Mouse (Mus musculus): Measurements from ENCODE around the gene Kirrel3. TPM values are rescaled to one million over a fixed set of nuclear protein-coding genes. Genes with fewer than 3 reads are reported as not detected.

The Kirrel3 gene
- polyA plus RNA-seq, 1 experiment from 2014 or later: 2.2 TPM

DNA sequence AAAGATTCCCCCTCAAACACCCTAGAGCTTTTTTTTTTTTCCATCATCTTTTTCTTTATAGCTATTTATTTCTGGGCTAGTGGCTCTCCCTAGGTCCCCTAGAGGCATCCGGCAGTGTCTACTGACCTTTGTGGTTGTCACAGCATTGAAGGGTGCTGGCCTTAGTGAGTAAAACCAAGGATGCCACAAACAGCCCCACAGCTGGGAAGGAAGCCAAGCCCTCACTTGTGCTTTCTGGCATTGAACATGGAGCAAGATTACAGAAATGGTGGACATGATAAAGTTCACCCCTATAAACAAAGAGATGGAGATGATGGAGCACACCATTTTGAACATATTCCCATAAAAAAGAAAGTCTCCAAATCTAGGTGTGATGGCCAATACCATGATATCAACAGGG lies 536.0 kb downstream of the Kirrel3 start:
- H3K4me1 ChIP-seq (replicated peaks): peaks cover 20% of the 10 kb centered on the region
- H3K4me2 ChIP-seq (replicated peaks): no peak overlapping the region
- peaks cover 15% of the 10 kb centered on the region for H3K27me3 ChIP-seq (replicated peaks)
- H3K9ac ChIP-seq: no peak overlapping the region
- H3K36me3 ChIP-seq: no peaks in the 10 kb centered on the region
- ATAC-seq: no peak
- 77% methylated on average over 1 of the region's 1 CpGs for WGBS
- no peak overlapping the region for H3K27ac ChIP-seq
- H3K4me3 ChIP-seq (replicated peaks): no peak overlapping the region
- no peaks in the 10 kb centered on the region for H3K9me3 ChIP-seq

DNA sequence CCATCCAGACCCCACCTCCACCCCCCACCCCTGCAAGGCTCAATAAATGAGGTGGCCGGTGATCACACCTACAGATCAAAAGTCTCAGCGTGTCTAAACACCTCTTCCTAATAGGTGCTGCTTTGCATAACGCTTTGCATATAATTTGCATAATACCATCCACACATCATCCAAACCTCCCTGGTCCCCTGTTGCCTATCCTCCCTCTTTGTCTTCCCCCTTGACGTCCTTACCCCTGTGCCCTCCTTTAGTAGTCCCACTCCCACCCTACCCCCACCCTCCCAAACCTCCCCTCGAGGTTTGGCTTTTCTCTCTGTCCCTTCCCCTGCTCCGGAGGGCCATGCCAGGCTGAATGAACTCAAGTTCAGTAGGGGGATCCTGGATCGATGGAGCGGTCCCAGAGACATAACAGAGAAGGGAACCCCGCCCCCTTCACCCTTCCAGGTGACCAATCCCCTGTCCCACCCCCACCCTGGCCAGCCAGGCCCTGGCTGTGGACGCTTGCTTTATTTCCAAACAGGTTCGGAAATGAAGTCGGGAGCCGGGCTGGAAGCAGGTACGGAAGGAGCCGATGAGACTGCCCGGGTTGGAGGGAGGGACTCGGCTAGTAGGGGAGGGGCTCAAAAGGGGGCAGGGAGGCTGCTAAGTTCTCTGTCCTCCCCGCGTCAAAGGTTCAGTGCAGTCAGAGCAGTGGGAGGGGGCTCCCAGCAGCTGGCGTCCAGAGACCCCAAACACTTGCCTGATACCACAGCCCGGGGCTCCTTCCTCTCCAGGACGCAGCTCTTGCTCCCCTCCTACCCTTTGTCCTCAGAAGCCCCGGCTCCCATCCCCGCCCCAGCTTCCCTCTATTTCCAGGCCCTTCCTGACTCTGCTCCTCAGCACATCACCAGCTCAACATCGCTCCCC lies 539.1 kb downstream of the Kirrel3 start:
- peak; percentile 31 for ATAC-seq
- Histone ChIP-seq H3K27ac (no peak overlapping the region), H3K4me3 (replicated peaks) (peak overlapping the region; percentile 15), H3K27me3 (replicated peaks) (peaks cover 15% of the 10 kb centered on the region), H3K9me3 (no peaks in the 10 kb centered on the region), H3K4me2 (replicated peaks) (peak overlapping the region; percentile 58), H3K9ac (peak overlapping the region; percentile 23; the same call in 1 of the 2 replicates), H3K36me3 (no peaks in the 10 kb centered on the region), H3K4me1 (replicated peaks) (peaks cover 11% of the 10 kb centered on the region)
- 9% methylated on average over 25 of the region's 25 CpGs for WGBS

DNA sequence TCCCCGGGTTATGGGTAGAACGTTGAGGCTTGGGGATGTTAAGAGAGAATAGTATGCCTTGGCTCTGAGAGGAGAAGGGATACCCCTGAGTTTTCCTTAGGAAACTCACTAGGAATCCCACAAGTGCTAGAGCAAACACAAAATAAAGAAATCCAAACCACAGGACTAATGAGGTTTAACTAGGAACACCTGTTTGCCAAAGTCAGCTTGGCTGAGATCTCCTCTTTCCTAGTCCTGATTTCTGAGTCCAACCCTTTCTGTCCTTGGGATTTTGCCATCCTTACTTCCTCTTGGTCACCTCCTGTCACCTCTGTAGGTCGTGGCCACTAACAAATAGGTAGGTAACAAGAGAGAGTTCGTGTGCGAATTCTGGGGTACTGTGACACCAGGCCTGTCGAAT lies 540.6 kb downstream of the Kirrel3 start:
- Histone ChIP-seq H3K27me3 (replicated peaks) (peaks cover 15% of the 10 kb centered on the region), H3K9me3 (no peaks in the 10 kb centered on the region), H3K27ac (no peak overlapping the region), H3K4me1 (replicated peaks) (0 out of 2 replicates have a peak, but pooled peaks cover 7% of the 10 kb centered on the region), H3K9ac (no peak overlapping the region), H3K4me2 (replicated peaks) (no peak overlapping the region), H3K36me3 (no peaks in the 10 kb centered on the region), H3K4me3 (replicated peaks) (no peak overlapping the region)
- ATAC-seq: no peak
- WGBS: 91% methylated on average over 6 of the region's 6 CpGs

DNA sequence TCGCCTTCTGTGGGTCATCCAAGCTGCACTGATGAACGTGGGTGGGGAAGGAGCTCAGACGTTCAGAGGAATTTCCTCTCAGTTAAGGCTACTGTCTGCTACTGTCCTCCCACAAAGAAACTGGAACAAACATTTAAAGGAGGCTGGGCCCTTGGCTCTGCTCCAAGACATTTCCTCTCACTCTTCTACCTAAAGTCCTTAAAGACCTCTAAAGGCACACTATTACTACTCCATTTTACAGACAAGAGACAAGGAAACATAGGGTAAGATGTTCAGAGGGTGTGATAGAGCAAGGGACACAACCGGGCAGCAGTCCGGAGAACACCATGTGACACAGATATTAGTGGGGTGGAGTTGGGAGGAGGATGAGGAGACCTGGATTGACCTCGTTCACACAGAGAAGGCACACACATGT lies 541.2 kb downstream of the Kirrel3 start:
- H3K27ac ChIP-seq: no peak overlapping the region
- H3K36me3 ChIP-seq: no peaks in the 10 kb centered on the region
- H3K4me2 ChIP-seq (replicated peaks): no peak overlapping the region
- no peak overlapping the region for H3K4me3 ChIP-seq (replicated peaks)
- 52% methylated on average over 6 of the region's 6 CpGs for WGBS
- H3K27me3 ChIP-seq (replicated peaks): peaks cover 15% of the 10 kb centered on the region
- no peak for ATAC-seq
- H3K4me1 ChIP-seq (replicated peaks): 0 out of 2 replicates have a peak, but pooled peaks cover 7% of the 10 kb centered on the region
- H3K9me3 ChIP-seq: no peaks in the 10 kb centered on the region
- no peak overlapping the region for H3K9ac ChIP-seq

DNA sequence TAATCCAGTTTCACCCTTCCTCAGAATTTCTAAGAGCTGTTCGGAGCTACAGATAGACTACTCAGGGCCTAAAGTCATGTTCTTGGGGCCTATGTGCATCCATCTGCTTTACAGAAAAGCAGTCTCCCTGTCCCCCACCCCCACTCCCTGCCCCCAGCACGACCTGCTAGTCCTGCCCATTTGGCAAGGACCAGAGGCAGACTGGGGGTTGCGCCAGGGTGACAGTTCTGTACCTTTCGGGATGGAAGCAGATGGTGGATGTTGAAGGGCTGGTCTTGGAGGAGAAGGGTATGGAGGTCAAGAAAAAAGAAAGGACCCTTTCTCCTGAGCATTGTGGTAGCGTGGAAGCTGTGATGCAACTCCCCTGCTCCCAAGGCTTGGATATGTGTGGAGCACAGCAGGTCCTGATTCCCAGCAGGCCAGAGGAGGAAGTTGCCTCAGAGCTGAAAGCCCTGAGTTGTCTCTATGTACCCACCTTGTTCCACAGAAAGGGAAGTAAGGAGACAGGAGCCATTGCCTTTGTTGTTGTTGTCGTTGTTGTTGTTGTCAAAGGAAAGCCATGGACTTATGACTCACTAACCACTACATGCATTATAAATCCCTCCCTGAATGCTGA lies 541.8 kb downstream of the Kirrel3 start:
- H3K9me3 ChIP-seq: no peaks in the 10 kb centered on the region
- no peak overlapping the region for H3K27ac ChIP-seq
- 0 out of 2 replicates have a peak, but pooled peaks cover 7% of the 10 kb centered on the region for H3K4me1 ChIP-seq (replicated peaks)
- no peak overlapping the region for H3K4me2 ChIP-seq (replicated peaks)
- H3K27me3 ChIP-seq (replicated peaks): peaks cover 15% of the 10 kb centered on the region
- no peak overlapping the region for H3K4me3 ChIP-seq (replicated peaks)
- no peak overlapping the region for H3K9ac ChIP-seq
- no peaks in the 10 kb centered on the region for H3K36me3 ChIP-seq
- no peak for ATAC-seq
- 85% methylated on average over 6 of the region's 6 CpGs for WGBS

DNA sequence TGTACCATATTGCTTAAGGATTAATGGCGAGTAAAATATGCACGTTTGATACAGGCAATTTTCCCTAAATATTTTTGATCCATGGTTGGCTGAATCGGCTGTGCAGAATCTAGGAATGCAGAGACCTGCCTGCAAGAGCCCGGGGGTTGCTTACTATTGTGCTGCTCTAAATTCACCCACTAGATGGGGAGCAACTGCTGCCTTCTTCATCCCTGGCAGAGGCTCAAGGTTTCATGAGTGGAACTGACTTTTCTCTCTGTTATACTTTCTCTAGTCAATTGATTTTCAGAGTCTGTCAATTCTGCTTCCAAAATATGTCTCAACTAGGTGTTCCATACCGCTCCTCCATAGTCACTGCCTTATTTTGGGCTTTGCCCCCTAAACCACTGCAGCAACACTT lies 545.1 kb downstream of the Kirrel3 start:
- Histone ChIP-seq H3K9ac (no peak overlapping the region), H3K27ac (no peak overlapping the region), H3K27me3 (replicated peaks) (peaks cover 4% of the 10 kb centered on the region), H3K4me1 (replicated peaks) (peaks cover 5% of the 10 kb centered on the region; the same call in 1 of the 2 replicates), H3K4me2 (replicated peaks) (no peak overlapping the region), H3K9me3 (no peaks in the 10 kb centered on the region), H3K36me3 (no peaks in the 10 kb centered on the region), H3K4me3 (replicated peaks) (no peak overlapping the region)
- no peak for ATAC-seq
- 65% methylated on average over 5 of the region's 5 CpGs for WGBS

DNA sequence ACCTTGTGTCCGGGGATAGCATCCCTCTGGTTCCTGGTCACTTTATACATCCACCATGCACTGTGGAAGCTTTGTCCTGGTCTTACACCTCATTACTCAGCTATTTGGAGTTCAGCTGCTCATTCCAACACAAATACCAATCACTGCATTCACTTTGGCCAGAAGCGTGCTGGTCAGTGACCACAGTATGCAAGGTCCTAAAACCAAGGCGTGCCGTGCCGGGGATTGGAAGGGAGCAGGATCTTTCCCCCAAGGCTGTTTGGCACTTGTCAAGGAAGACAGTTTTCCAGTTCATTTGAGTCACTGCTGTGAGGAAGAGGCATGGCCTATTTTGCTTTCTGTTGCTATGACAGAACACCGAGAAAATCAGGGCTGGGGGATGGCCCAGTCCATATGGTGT lies 546.8 kb downstream of the Kirrel3 start:
- ATAC-seq: no peak
- H3K9me3 ChIP-seq: no peaks in the 10 kb centered on the region
- 76% methylated on average over 6 of the region's 6 CpGs for WGBS
- no peak overlapping the region for H3K27ac ChIP-seq
- H3K27me3 ChIP-seq (replicated peaks): no peaks in the 10 kb centered on the region
- no peak overlapping the region for H3K4me2 ChIP-seq (replicated peaks)
- H3K4me1 ChIP-seq (replicated peaks): peaks cover 5% of the 10 kb centered on the region; the same call in 1 of the 2 replicates
- no peaks in the 10 kb centered on the region for H3K36me3 ChIP-seq
- no peak overlapping the region for H3K9ac ChIP-seq
- no peak overlapping the region for H3K4me3 ChIP-seq (replicated peaks)

DNA sequence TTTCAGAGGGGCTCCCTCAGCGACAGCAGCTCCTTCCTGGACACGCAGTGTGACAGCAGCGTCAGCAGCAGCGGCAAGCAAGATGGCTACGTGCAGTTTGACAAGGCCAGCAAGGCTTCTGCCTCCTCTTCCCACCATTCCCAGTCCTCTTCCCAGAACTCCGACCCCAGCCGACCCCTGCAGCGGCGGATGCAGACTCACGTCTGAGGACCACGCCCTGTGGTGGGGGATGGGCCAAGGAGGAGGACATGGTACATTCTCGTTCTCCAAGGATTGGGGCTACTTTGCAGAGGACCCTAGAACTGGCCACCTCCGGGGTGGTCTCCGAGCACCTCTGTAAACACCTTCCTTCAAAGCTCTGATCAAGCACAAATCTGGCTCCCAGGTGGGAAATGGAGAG lies 549.4 kb downstream of the Kirrel3 start:
- ATAC-seq: no peak
- Histone ChIP-seq H3K4me3 (replicated peaks) (no peak overlapping the region), H3K9me3 (no peaks in the 10 kb centered on the region), H3K27me3 (replicated peaks) (no peaks in the 10 kb centered on the region), H3K36me3 (no peaks in the 10 kb centered on the region), H3K27ac (no peak overlapping the region), H3K9ac (no peak overlapping the region), H3K4me1 (replicated peaks) (peaks cover 10% of the 10 kb centered on the region; the same call in 1 of the 2 replicates), H3K4me2 (replicated peaks) (no peak overlapping the region)
- WGBS: 45% methylated on average over 14 of the region's 14 CpGs

DNA sequence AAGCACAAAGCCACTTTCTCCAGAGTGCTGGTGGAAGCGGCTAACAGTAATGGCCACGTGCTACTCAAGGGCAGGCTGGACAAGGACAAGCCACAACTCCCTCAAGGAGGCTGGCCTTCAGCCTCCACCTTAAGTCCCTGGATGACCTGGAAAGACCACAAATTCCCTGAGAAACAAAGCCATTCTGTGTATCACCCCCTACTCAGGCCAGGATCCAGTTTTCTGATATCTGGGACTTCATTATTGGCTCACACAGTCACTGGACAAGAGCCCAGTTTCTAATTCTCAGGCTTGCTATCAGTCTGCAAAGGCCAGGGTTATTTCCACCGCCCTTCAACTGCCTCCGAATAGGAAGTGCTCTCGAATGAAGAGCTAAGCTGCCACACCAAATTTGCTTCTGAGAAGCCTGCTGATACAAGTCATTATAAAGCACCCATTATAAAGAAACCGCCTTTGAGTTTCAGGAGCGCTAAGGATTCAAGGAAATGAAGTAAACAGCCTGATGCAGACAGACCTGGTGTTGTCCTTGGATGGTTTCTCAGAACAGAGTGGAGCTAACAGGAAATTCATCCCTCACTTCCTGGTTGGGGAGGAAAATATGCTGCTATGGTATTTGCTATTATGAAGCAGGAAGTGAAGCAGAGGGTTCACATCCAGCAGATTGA lies 553.4 kb downstream of the Kirrel3 start:
- ATAC-seq: peak; percentile 13; the same call in 1 of the 2 replicates
- H3K9ac ChIP-seq: no peak overlapping the region

DNA sequence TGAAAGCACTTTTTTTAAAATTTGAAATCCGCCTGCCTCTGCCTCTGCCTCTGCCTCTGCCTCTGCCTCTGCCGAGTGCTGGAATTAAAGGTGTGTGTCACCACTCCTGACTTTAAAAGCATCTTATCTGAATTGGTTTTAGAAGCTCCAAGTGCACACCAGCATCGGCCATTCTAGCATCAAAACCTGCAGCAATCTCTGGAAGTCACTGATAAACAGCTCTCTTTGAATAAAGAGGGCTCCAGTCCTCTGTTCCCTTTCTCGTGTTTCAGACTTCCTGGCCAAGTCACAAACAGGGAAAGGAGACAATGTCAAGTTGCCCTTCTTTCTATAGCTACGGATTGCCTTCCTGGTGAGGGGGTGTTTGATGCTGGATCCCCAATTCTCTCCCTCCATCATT lies 554.2 kb downstream of the Kirrel3 start:
- H3K27ac ChIP-seq: 0 out of 2 replicates have a peak overlapping the region, but pooled peaks have one; percentile 22
- no peak overlapping the region for H3K4me2 ChIP-seq (replicated peaks)
- no peak overlapping the region for H3K4me3 ChIP-seq (replicated peaks)
- WGBS: 54% methylated on average over 5 of the region's 5 CpGs
- H3K9ac ChIP-seq: no peak overlapping the region
- no peaks in the 10 kb centered on the region for H3K36me3 ChIP-seq
- ATAC-seq: no peak
- H3K27me3 ChIP-seq (replicated peaks): no peaks in the 10 kb centered on the region
- H3K4me1 ChIP-seq (replicated peaks): peaks cover 24% of the 10 kb centered on the region
- no peaks in the 10 kb centered on the region for H3K9me3 ChIP-seq

More for the DNA sequence above, 553.4 kb downstream of the Kirrel3 start:
- no peaks in the 10 kb centered on the region for H3K36me3 ChIP-seq
- 64% methylated on average over 7 of the region's 7 CpGs for WGBS
- H3K9me3 ChIP-seq: no peaks in the 10 kb centered on the region
- no peaks in the 10 kb centered on the region for H3K27me3 ChIP-seq (replicated peaks)
- H3K4me3 ChIP-seq (replicated peaks): no peak overlapping the region
- H3K4me1 ChIP-seq (replicated peaks): peaks cover 17% of the 10 kb centered on the region; the same call in 1 of the 2 replicates
- no peak overlapping the region for H3K4me2 ChIP-seq (replicated peaks)
- peak overlapping the region; percentile 19; the same call in 1 of the 2 replicates for H3K27ac ChIP-seq

DNA sequence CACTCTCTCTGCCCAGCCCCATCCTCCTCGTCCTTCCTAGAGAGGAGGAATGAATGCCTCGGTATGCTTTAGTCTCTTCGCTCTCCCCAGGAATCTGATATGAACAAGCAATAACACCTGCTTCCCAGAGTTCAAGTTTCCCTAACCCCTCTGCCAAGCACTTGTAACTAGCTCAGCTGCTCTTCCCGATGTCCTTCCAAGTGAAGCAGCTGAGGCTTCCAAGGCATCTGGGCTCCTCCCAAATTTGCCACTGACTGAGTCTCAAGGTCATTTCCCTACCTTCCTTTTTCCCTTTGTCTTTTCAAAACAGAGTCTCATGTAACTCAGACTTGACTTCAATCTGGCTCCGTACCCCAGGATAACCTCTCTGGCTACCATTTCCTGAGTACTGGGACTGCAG lies 555.8 kb downstream of the Kirrel3 start:
- Histone ChIP-seq H3K27ac (no peak overlapping the region), H3K9me3 (no peaks in the 10 kb centered on the region), H3K27me3 (replicated peaks) (no peaks in the 10 kb centered on the region), H3K36me3 (no peaks in the 10 kb centered on the region), H3K4me3 (replicated peaks) (no peak overlapping the region), H3K9ac (no peak overlapping the region), H3K4me1 (replicated peaks) (peaks cover 35% of the 10 kb centered on the region), H3K4me2 (replicated peaks) (no peak overlapping the region)
- ATAC-seq: no peak
- WGBS: 72% methylated on average over 5 of the region's 5 CpGs

DNA sequence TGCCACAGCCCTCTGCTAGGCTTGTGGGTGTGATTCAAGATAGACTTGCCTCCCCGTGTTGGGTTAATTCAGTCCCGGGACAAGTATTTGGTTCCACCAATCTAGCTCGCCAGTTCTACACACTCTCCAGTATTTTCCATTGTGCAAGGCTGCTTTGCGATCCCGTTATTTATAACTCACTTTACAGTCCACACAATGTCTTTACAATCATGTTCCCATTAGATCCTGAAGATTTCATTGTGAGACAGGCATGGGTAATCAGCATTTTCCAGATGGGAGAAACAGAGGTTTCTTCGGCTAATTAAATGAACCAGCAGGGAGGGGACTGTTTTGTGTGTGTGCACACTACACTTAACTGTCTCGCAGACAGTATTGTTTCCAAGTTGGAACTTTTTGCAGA lies 557.9 kb downstream of the Kirrel3 start:
- Histone ChIP-seq H3K9me3 (no peaks in the 10 kb centered on the region), H3K27me3 (replicated peaks) (no peaks in the 10 kb centered on the region), H3K4me1 (replicated peaks) (peaks cover 36% of the 10 kb centered on the region), H3K36me3 (no peaks in the 10 kb centered on the region), H3K4me2 (replicated peaks) (no peak overlapping the region), H3K9ac (no peak overlapping the region), H3K27ac (no peak overlapping the region), H3K4me3 (replicated peaks) (no peak overlapping the region)
- WGBS: 67% methylated on average over 7 of the region's 7 CpGs
- no peak for ATAC-seq
